In the genomic region with DNA sequence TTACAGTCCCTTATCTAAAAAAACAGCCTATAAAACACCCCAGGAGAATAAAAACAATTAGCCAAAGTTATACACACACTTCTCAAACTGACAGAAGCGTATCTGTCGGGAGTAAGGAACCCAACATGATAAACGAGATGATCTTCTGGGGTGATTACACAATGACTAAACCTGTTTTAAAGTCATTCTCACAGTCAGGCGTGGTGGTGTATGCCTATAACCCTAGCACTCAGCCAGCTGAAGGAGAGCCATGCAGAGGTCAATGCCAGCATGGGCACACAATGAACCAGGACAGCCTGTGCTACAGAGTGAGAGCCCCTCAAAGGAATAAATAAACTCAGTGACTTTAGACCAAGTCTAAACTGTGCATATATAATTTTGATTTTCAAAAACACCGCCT, we compare ENCODE assay signal across 30 mouse cellular contexts.
"Had no signal": no experiment of that assay in that cellular context is flagged by ENCODE, and none has a peak within 500 bp of the region (broad histone marks: within the 10 kb centered on the region; RNA-seq: fewer than 3 reads in every experiment).

No protein-coding gene starts in this region.

- ATAC-seq: liver, embryonic 12.5 days; liver, postnatal 0 days; lung, postnatal 0 days; midbrain, embryonic 13.5 days; midbrain, embryonic 15.5 days; midbrain, embryonic 16.5 days had no signal

- H3K27ac ChIP-seq: left cerebral cortex, adult 2 months; limb, embryonic 12.5 days; limb, embryonic 13.5 days; liver, embryonic 12.5 days; liver, embryonic 13.5 days; liver, embryonic 14.5 days; liver, embryonic 15.5 days; lung, embryonic 15.5 days; macrophage; midbrain, embryonic 10.5 days; midbrain, embryonic 12.5 days; midbrain, embryonic 13.5 days; midbrain, embryonic 15.5 days; neural tube, embryonic 12.5 days had no signal

- DNase-seq: left cerebral cortex, postnatal 4 days; liver, embryonic 13.5 days; liver, postnatal 0 days; lung, adult 18-20 months; lung, adult 2 months; lung, embryonic 14.5 days; lung, postnatal 10 days; lung, postnatal 14 days; lung, postnatal 36 days; lung, postnatal 4 days; midbrain, embryonic 14.5 days had no signal

- H3K4me1 ChIP-seq: limb, embryonic 12.5 days; midbrain, embryonic 10.5 days; midbrain, embryonic 12.5 days; midbrain, embryonic 15.5 days had no signal

- H3K27me3 ChIP-seq: limb, embryonic 12.5 days; limb, embryonic 13.5 days; liver, embryonic 12.5 days; liver, embryonic 13.5 days; liver, embryonic 15.5 days; lung, embryonic 15.5 days; megakaryocyte, embryonic 14.5 days; midbrain, embryonic 12.5 days; midbrain, embryonic 13.5 days; midbrain, embryonic 15.5 days; neural tube, embryonic 12.5 days had no signal

- H3K4me3 ChIP-seq: left cerebral cortex, adult 2 months; limb, embryonic 12.5 days; limb, embryonic 13.5 days; liver, embryonic 12.5 days; liver, embryonic 13.5 days; liver, embryonic 15.5 days; lung, embryonic 15.5 days; megakaryocyte, embryonic 14.5 days; midbrain, embryonic 10.5 days; midbrain, embryonic 12.5 days; midbrain, embryonic 13.5 days; midbrain, embryonic 15.5 days; myocyte; neural tube, embryonic 12.5 days had no signal

- H3K9me3 ChIP-seq: limb, embryonic 12.5 days; limb, embryonic 13.5 days; liver, embryonic 12.5 days; liver, embryonic 13.5 days; liver, embryonic 15.5 days; lung, embryonic 15.5 days; megakaryocyte, embryonic 14.5 days; midbrain, embryonic 10.5 days; midbrain, embryonic 12.5 days; midbrain, embryonic 13.5 days; midbrain, embryonic 15.5 days; neural tube, embryonic 12.5 days had no signal

- H3K4me2 ChIP-seq: limb, embryonic 12.5 days; limb, embryonic 13.5 days; liver, embryonic 11.5 days; liver, embryonic 12.5 days; liver, embryonic 13.5 days; liver, embryonic 15.5 days; lung, embryonic 14.5 days; lung, embryonic 15.5 days; midbrain, embryonic 11.5 days; midbrain, embryonic 12.5 days; midbrain, embryonic 13.5 days; midbrain, embryonic 15.5 days; neural tube, embryonic 12.5 days had no signal

- H3K9ac ChIP-seq: limb, embryonic 12.5 days; limb, embryonic 13.5 days; liver, embryonic 12.5 days; liver, embryonic 13.5 days; liver, embryonic 14.5 days; liver, embryonic 15.5 days; liver, postnatal 0 days; lung, embryonic 14.5 days; lung, embryonic 15.5 days; midbrain, embryonic 12.5 days; midbrain, embryonic 13.5 days; midbrain, embryonic 15.5 days; neural tube, embryonic 12.5 days had no signal
